Mouse (Mus musculus) heart, embryonic 11.5 days (tissue): ENCODE measurements around the gene Nphp4. TPM values are rescaled to one million over a fixed set of nuclear protein-coding genes. Genes with fewer than 3 reads are reported as not detected.
"Not testable (repeated sequence)": the region's sequence is repeated elsewhere in the genome, so short reads cannot be mapped to it uniquely, and the experiment has no call there.

ENCODE experiments used
- ATAC-seq: fragments of 200-750 bp; cut with Nextera tagmentation; replicated peaks from 2 replicates; pipeline ENCODE4 v1.8.0; 2017; ENCODE audit warnings: moderate library complexity; ENCODE audit not compliant: insufficient number of reproducible peaks, low FRiP score, low TSS enrichment
- H3K27ac ChIP-seq: fragments of 300-500 bp; sonication (generic); 2 replicates; pipeline ENCODE4 v1.5.1; 2014; ENCODE audit warnings: mild to moderate bottlenecking, low read depth, low read length
- H3K27me3 ChIP-seq: fragments of 300-500 bp; sonication (generic); 2 replicates; pipeline ENCODE4 v1.6.1; 2014; ENCODE audit warnings: mild to moderate bottlenecking, low read length, mixed read lengths; ENCODE audit not compliant: control insufficient read depth, insufficient read depth
- H3K36me3 ChIP-seq: fragments of 300-500 bp; sonication (generic); 2 replicates; pipeline ENCODE4 v1.6.1; 2014; ENCODE audit warnings: mild to moderate bottlenecking, low read length, moderate library complexity, mixed read lengths; ENCODE audit not compliant: control insufficient read depth, insufficient read depth
- H3K4me1 ChIP-seq: fragments of 300-500 bp; sonication (generic); 2 replicates; pipeline ENCODE4 v1.6.1; 2014; ENCODE audit warnings: low read length; ENCODE audit not compliant: control insufficient read depth, insufficient read depth
- H3K4me2 ChIP-seq: fragments of 300-500 bp; sonication (generic); 2 replicates; pipeline ENCODE4 v1.6.1; 2014; ENCODE audit warnings: mild to moderate bottlenecking, moderate library complexity
- H3K4me3 ChIP-seq: fragments of 300-500 bp; sonication (generic); 2 replicates; pipeline ENCODE4 v1.5.1; 2014; ENCODE audit warnings: low read depth, low read length
- H3K9ac ChIP-seq: fragments of 300-500 bp; sonication (generic); 2 replicates; pipeline ENCODE4 v1.6.1; 2014; ENCODE audit warnings: mild to moderate bottlenecking, low read depth, low read length, moderate library complexity
- H3K9me3 ChIP-seq: fragments of 300-500 bp; sonication (generic); replicated peaks from 2 replicates; pipeline ENCODE4 v1.6.1; 2016; ENCODE audit warnings: low read length; ENCODE audit not compliant: control insufficient read depth
- WGBS: fragments of 180-500 bp; shearing (Covaris S2); extraction: QIAGEN DNeasy Blood & Tissue Kit; methylation state at CpG from one replicate; pipeline ENCODE4 v1.1.7; 2014; ENCODE audit not compliant: insufficient replicate concordance; 5-methylcytosine and 5-hydroxymethylcytosine counted together
- polyA plus RNA-seq: library from polyadenylated mRNA; unstranded; fragments of >200 nt; fragmentation: Nextera tagmentation; extraction: Ambion mirVana; gene quantifications from 2 replicates; pipeline ENCODE4 v1.2.1, GENCODE M21; 2014

Nphp4 gene
- polyA plus RNA-seq, 1 experiment from 2014 or later, result 1.9 TPM

GRCm38 (mm10) chr4:152554421-152554820 is 77.9 kb downstream of the Nphp4 start:
- no peak overlapping the region for H3K4me2 ChIP-seq
- H3K9me3 ChIP-seq, result no peaks in the 10 kb centered on the region
- no peak overlapping the region for H3K9ac ChIP-seq
- H3K27ac ChIP-seq, result no peak overlapping the region
- H3K4me3 ChIP-seq, result no peak overlapping the region
- WGBS, result 29% methylated on average over 18 of the region's 18 CpGs
- peaks cover 2% of the 10 kb centered on the region; the same call in 1 of the 2 replicates for H3K27me3 ChIP-seq
- ATAC-seq, result no peak
- peaks cover 7% of the 10 kb centered on the region; the same call in 1 of the 2 replicates for H3K4me1 ChIP-seq
- H3K36me3 ChIP-seq, result no peaks in the 10 kb centered on the region

DNA sequence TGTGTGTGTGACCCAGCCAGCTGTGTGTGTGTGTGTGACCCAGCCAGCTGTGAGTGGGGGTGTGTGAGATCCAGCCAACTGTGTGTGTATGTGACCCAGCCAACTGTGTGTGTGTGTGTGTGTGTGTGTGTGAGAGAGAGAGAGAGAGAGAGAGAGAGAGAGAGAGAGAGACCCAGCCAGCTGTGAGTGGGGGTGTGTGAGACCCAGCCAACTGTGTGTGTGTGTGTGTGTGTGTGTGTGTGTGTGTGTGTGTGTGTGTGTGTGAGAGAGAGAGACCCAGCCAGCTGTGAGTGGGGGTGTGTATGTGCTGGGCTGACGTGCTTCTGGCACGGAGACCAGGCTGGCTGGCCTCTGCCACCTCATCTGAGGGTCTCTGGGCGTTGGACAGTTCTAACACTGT is 79.3 kb downstream of the Nphp4 start:
- H3K4me2 ChIP-seq, H3K27ac ChIP-seq, ATAC-seq, H3K36me3 ChIP-seq, H3K9me3 ChIP-seq, H3K27me3 ChIP-seq, H3K9ac ChIP-seq, H3K4me3 ChIP-seq, H3K4me1 ChIP-seq: not testable (repeated sequence)
- 68% methylated on average over 3 of the region's 3 CpGs for WGBS

GRCm38 (mm10) chr4:152558246-152558645 is 81.7 kb downstream of the Nphp4 start:
- no peak for ATAC-seq
- peaks cover 7% of the 10 kb centered on the region; the same call in 1 of the 2 replicates for H3K4me1 ChIP-seq
- no peaks in the 10 kb centered on the region for H3K36me3 ChIP-seq
- WGBS, result 36% methylated on average over 16 of the region's 17 CpGs
- H3K9ac ChIP-seq, result no peak overlapping the region
- peaks cover 4% of the 10 kb centered on the region; the same call in 1 of the 2 replicates for H3K27me3 ChIP-seq
- no peak overlapping the region for H3K27ac ChIP-seq
- H3K4me3 ChIP-seq, result no peak overlapping the region
- no peak overlapping the region for H3K4me2 ChIP-seq
- H3K9me3 ChIP-seq, result no peaks in the 10 kb centered on the region

- no peaks in the 10 kb centered on the region for H3K4me1 ChIP-seq
- no peak overlapping the region for H3K9ac ChIP-seq
- H3K4me3 ChIP-seq, result no peak overlapping the region
- H3K4me2 ChIP-seq, result no peak overlapping the region
- no peaks in the 10 kb centered on the region for H3K36me3 ChIP-seq
- no peak overlapping the region for H3K27ac ChIP-seq
- H3K27me3 ChIP-seq, result peaks cover 3% of the 10 kb centered on the region; the same call in 1 of the 2 replicates
- 83% methylated on average over 4 of the region's 4 CpGs for WGBS
- ATAC-seq, result no peak
- no peaks in the 10 kb centered on the region for H3K9me3 ChIP-seq
Measured at GRCm38 (mm10) chr4:152568006-152568405, 91.5 kb downstream of the Nphp4 start.

DNA sequence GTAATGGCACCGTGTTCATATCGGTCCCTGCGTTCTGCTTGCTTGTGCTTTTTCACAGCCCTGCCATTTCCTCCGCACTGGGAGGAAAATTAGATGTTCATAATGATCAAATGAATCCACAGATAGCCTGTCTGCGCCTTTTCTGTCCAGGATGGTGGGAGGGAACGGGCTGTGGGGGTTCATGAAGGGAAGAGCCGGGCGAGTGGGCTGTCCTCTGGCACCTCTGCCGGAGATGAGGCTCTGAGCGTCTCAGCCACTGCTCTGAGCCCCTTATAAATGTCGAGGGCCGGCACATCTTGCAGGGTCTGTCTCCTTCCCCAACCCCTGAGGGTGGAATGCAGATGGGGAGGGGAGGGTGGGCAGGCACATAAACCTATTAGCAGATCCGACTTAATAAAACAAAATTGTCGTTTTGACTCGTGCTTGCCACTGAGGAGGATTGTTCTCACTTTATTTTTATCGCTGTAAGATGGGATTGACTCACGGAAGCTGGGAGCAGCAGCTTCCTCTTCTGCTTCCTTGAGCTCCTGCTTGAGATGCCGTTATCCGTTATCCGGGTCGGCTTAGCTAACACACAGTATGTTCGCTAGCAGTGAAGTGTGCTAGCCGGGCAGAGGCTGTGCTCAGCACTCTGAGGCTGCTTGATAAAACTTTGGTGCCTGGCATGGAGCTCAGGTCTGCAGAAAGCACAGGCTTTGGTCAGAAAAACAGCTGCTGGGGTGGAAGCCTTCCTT is 92.3 kb downstream of the Nphp4 start:
- H3K27ac ChIP-seq, result no peak overlapping the region
- no peak overlapping the region for H3K9ac ChIP-seq
- H3K9me3 ChIP-seq, result no peaks in the 10 kb centered on the region
- ATAC-seq, result no peak
- no peak overlapping the region for H3K4me2 ChIP-seq
- H3K4me3 ChIP-seq, result no peak overlapping the region
- 39% methylated on average over 23 of the region's 23 CpGs for WGBS
- H3K36me3 ChIP-seq, result no peaks in the 10 kb centered on the region
- H3K27me3 ChIP-seq, result peaks cover 3% of the 10 kb centered on the region; the same call in 1 of the 2 replicates
- no peaks in the 10 kb centered on the region for H3K4me1 ChIP-seq

GRCm38 (mm10) chr4:152574266-152574665 is 97.8 kb downstream of the Nphp4 start:
- H3K36me3 ChIP-seq, result no peaks in the 10 kb centered on the region
- no peak overlapping the region for H3K9ac ChIP-seq
- no peak overlapping the region for H3K4me2 ChIP-seq
- no peaks in the 10 kb centered on the region for H3K9me3 ChIP-seq
- 46% methylated on average over 12 of the region's 12 CpGs for WGBS
- ATAC-seq, result no peak
- H3K27ac ChIP-seq, result no peak overlapping the region
- no peak overlapping the region for H3K4me3 ChIP-seq
- no peaks in the 10 kb centered on the region for H3K4me1 ChIP-seq
- H3K27me3 ChIP-seq, result peaks cover 3% of the 10 kb centered on the region; the same call in 1 of the 2 replicates

DNA sequence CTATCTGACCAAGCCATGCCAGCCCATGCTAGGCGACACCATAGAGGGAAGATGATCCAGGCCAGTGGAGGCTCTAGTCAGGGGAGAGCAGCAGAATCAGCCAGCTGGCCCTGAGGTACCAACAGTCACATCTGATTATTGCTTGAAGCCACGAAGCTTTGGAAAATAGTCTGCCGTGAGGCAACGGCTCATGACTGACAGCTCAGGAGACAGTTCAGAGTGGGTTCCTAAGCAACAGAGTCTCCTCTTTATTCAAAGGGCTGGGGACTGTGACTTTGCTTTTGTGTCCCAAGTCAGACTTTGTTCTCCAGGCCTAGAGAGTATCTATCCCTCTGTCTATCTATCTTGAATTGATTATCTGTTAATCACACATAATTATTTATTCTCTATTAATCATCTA is 100.3 kb downstream of the Nphp4 start:
- H3K9me3 ChIP-seq, result no peaks in the 10 kb centered on the region
- H3K4me3 ChIP-seq, result no peak overlapping the region
- H3K4me2 ChIP-seq, result no peak overlapping the region
- no peak overlapping the region for H3K9ac ChIP-seq
- no peak overlapping the region for H3K27ac ChIP-seq
- no peak for ATAC-seq
- 78% methylated on average over 4 of the region's 4 CpGs for WGBS
- H3K4me1 ChIP-seq, result no peaks in the 10 kb centered on the region
- H3K27me3 ChIP-seq, result no peaks in the 10 kb centered on the region
- no peaks in the 10 kb centered on the region for H3K36me3 ChIP-seq

GRCm38 (mm10) chr4:152579956-152580355 is 103.5 kb downstream of the Nphp4 start:
- no peak overlapping the region for H3K4me2 ChIP-seq
- no peak for ATAC-seq
- H3K36me3 ChIP-seq, result no peaks in the 10 kb centered on the region
- H3K27ac ChIP-seq, result no peak overlapping the region
- 75% methylated on average over 4 of the region's 4 CpGs for WGBS
- H3K9me3 ChIP-seq, result no peaks in the 10 kb centered on the region
- H3K4me1 ChIP-seq, result no peaks in the 10 kb centered on the region
- no peak overlapping the region for H3K9ac ChIP-seq
- no peaks in the 10 kb centered on the region for H3K27me3 ChIP-seq
- H3K4me3 ChIP-seq, result no peak overlapping the region

DNA sequence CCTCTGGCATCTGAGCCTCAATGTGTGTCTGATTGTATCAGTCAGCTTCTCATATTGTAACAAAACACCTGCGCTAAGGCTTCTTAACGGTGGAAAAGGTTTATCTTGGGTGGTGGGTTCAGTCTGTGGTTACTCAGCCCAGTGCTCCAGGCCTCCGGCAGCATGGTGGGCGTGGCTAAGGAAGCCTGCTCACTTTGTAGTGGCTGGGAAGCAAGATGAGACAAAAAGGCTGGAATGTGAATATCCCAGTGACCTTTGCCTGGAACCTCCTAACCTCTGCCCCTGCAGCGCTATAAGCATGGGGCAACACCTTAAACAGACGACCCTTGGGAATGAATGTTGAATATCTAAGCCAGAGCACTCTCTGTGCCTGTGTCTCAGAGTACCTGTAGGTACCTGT is 105.7 kb downstream of the Nphp4 start:
- Histone ChIP-seq H3K9me3 (no peaks in the 10 kb centered on the region), H3K4me2 (no peak overlapping the region), H3K27ac (no peak overlapping the region), H3K4me3 (no peak overlapping the region), H3K9ac (no peak overlapping the region), H3K36me3 (no peaks in the 10 kb centered on the region), H3K27me3 (no peaks in the 10 kb centered on the region), H3K4me1 (no peaks in the 10 kb centered on the region)
- 40% methylated on average over 6 of the region's 6 CpGs for WGBS
- ATAC-seq, result no peak
